Mouse (Mus musculus) midbrain, embryonic 13.5 days (tissue): ENCODE data around the gene Zfp446. TPM values are rescaled to one million over a fixed set of nuclear protein-coding genes. Genes with fewer than 3 reads are reported as not detected.

Experiments used
- ATAC-seq: fragments of 200-750 bp; cut with Nextera tagmentation; 2 replicates; pipeline ENCODE4 v1.8.0; 2017; ENCODE audit warnings: mild to moderate bottlenecking, moderate TSS enrichment, moderate library complexity
- H3K27ac ChIP-seq: fragments of 300-500 bp; sonication (generic); 2 replicates; pipeline ENCODE4 v1.5.1; 2015; ENCODE audit warnings: inconsistent platforms, mild to moderate bottlenecking, moderate library complexity
- H3K27me3 ChIP-seq: fragments of 300-500 bp; sonication (generic); 2 replicates; pipeline ENCODE4 v1.6.1; 2015; ENCODE audit warnings: mild to moderate bottlenecking, inconsistent platforms
- H3K36me3 ChIP-seq: fragments of 300-500 bp; sonication (generic); 2 replicates; pipeline ENCODE4 v1.6.1; 2015; ENCODE audit warnings: mild to moderate bottlenecking, inconsistent platforms
- H3K4me1 ChIP-seq: fragments of 300-500 bp; sonication (generic); replicated peaks from 2 replicates; pipeline ENCODE4 v1.6.1; 2015; ENCODE audit warnings: inconsistent platforms
- H3K4me2 ChIP-seq: fragments of 300-500 bp; sonication (generic); replicated peaks from 2 replicates; pipeline ENCODE4 v1.6.1; 2015; ENCODE audit warnings: moderate library complexity, mild to moderate bottlenecking, inconsistent platforms
- H3K4me3 ChIP-seq: fragments of 300-500 bp; sonication (generic); replicated peaks from 2 replicates; pipeline ENCODE4 v1.5.1; 2015; ENCODE audit warnings: mild to moderate bottlenecking, inconsistent platforms
- H3K9ac ChIP-seq: fragments of 300-500 bp; sonication (generic); replicated peaks from 2 replicates; pipeline ENCODE4 v1.6.1; 2015; ENCODE audit warnings: mild to moderate bottlenecking, inconsistent platforms
- H3K9me3 ChIP-seq: fragments of 300-500 bp; sonication (generic); 2 replicates; pipeline ENCODE4 v1.6.1; 2016; ENCODE audit warnings: mild to moderate bottlenecking, inconsistent platforms
- WGBS: fragments of 180-500 bp; shearing (Covaris S2); methylation state at CpG from one replicate; pipeline ENCODE4 v1.1.7; 2015; 5-methylcytosine and 5-hydroxymethylcytosine counted together
- polyA plus RNA-seq: library from polyadenylated mRNA; unstranded; fragments of >200 nt; fragmentation: Nextera tagmentation; extraction: Ambion mirVana; gene quantifications from 2 replicates; pipeline ENCODE4 v1.2.1, GENCODE M21; 2015

Zfp446 gene
- polyA plus RNA-seq, 1 experiment from 2014 or later, result 16.2 TPM

DNA sequence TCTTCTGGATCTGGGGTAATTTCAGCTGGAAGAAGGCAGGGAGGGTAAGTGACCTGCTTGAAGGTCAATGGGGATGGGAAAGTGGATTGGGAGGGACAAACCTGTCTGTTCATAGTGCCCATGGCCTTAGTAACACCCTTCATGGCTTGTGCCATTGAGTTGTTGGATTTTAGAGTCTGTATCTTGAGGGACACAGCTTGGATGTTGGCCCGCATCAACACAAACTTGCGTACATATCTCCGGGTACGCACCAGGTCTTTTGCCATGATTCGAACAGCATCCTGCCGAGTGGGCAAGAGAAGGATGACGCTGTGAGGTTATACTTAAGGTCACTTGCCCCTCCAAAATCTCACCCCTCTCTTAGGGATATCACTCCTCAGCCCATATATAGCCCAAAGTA, 54.9 kb downstream of the Zfp446 start:
- Histone ChIP-seq H3K9ac (no peak overlapping the region), H3K27ac (no peak overlapping the region), H3K9me3 (no peaks in the 10 kb centered on the region), H3K4me2 (no peak overlapping the region), H3K4me3 (no peak overlapping the region), H3K4me1 (peaks cover 41% of the 10 kb centered on the region), H3K36me3 (peaks cover 72% of the 10 kb centered on the region), H3K27me3 (no peaks in the 10 kb centered on the region)
- WGBS, result 92% methylated on average over 7 of the region's 7 CpGs
- ATAC-seq, result no peak

- Histone ChIP-seq H3K27me3 (no peaks in the 10 kb centered on the region), H3K9ac (peak overlapping the region; percentile 83), H3K27ac (peak overlapping the region; percentile 94), H3K4me1 (peaks cover 41% of the 10 kb centered on the region), H3K36me3 (peaks cover 62% of the 10 kb centered on the region), H3K4me2 (peak overlapping the region; percentile 91), H3K4me3 (peak overlapping the region; percentile 61), H3K9me3 (no peaks in the 10 kb centered on the region)
- WGBS, result 51% methylated on average over 13 of the region's 13 CpGs
- no peak for ATAC-seq
Measured at GRCm38 (mm10) chr7:13033451-13034147, 56.0 kb downstream of the Zfp446 start.

GRCm38 (mm10) chr7:13034148-13034977, 56.7 kb downstream of the Zfp446 start, which contains the start of gene Chmp2a:
Chmp2a (minus strand) TSS chr7:13034807.
- Histone ChIP-seq H3K4me1 (peaks cover 49% of the 10 kb centered on the region), H3K27ac (peak within 1 kb of the TSS; percentile 94), H3K4me2 (peak within 1 kb of the TSS; percentile 91), H3K4me3 (peak within 1 kb of the TSS; percentile 61), H3K9ac (peak within 1 kb of the TSS; percentile 83), H3K27me3 (no peaks in the 10 kb centered on the region), H3K9me3 (no peaks in the 10 kb centered on the region), H3K36me3 (peaks cover 54% of the 10 kb centered on the region)
- under 1% methylated on average over 45 of the region's 45 CpGs for WGBS
- peak; percentile 83 for ATAC-seq

Other genes starting within 250 kb of the Zfp446 start
- 0.03 TPM in 1 of 2 replicates, not detected in the other for gene Vmn2r56, start 242.8 kb upstream of the Zfp446 start, polyA plus RNA-seq
- gene Zscan18, start 174.2 kb upstream of the Zfp446 start, polyA plus RNA-seq, result 20.8 and 21.4 TPM in 2 replicates
- gene Zfp329, start 159.0 kb upstream of the Zfp446 start, polyA plus RNA-seq, result 33.9 and 36.3 TPM in 2 replicates
- 31.8 and 31.9 TPM in 2 replicates for gene Zfp110, start 143.1 kb upstream of the Zfp446 start, polyA plus RNA-seq
- 7.4 and 7.6 TPM in 2 replicates for gene Zfp128, start 96.7 kb upstream of the Zfp446 start, polyA plus RNA-seq
- 10.4 and 10.5 TPM in 2 replicates for gene Zscan22, start 80.0 kb upstream of the Zfp446 start, polyA plus RNA-seq
- 680 and 686 TPM in 2 replicates for gene Rps5, start 55.6 kb upstream of the Zfp446 start, polyA plus RNA-seq
- gene Rnf225, start 50.4 kb upstream of the Zfp446 start, polyA plus RNA-seq, result 0.69 and 1.1 TPM in 2 replicates
- gene Zfp324, start 12.0 kb upstream of the Zfp446 start, polyA plus RNA-seq, result 13.7 and 15.4 TPM in 2 replicates
- 0.11 and 0.23 TPM in 2 replicates for gene Slc27a5, start 20.3 kb downstream of the Zfp446 start, polyA plus RNA-seq
- 240 and 273 TPM in 2 replicates for gene Trim28, start 21.3 kb downstream of the Zfp446 start, polyA plus RNA-seq
- 37.3 and 41.2 TPM in 2 replicates for gene Zbtb45, start 32.2 kb downstream of the Zfp446 start, polyA plus RNA-seq
- 181 and 186 TPM in 2 replicates for gene Chmp2a, start 57.0 kb downstream of the Zfp446 start, polyA plus RNA-seq
- gene Ube2m, start 60.4 kb downstream of the Zfp446 start, polyA plus RNA-seq, result 63.1 and 91.6 TPM in 2 replicates
- gene Mzf1, start 76.9 kb downstream of the Zfp446 start, polyA plus RNA-seq, result 6.8 and 7.1 TPM in 2 replicates
- 0.03 and 0.04 TPM in 2 replicates for gene Vmn1r85, start 117.3 kb downstream of the Zfp446 start, polyA plus RNA-seq
- gene Vmn1r86, start 142.1 kb downstream of the Zfp446 start, polyA plus RNA-seq, result not detected in 2 replicates
- not detected in 2 replicates for gene Vmn1r87, start 162.3 kb downstream of the Zfp446 start, polyA plus RNA-seq
- gene Vmn1r88, start 181.7 kb downstream of the Zfp446 start, polyA plus RNA-seq, result not detected in 2 replicates
- gene Vmn1r89, start 235.2 kb downstream of the Zfp446 start, polyA plus RNA-seq, result not detected in 2 replicates